In the genomic region with DNA sequence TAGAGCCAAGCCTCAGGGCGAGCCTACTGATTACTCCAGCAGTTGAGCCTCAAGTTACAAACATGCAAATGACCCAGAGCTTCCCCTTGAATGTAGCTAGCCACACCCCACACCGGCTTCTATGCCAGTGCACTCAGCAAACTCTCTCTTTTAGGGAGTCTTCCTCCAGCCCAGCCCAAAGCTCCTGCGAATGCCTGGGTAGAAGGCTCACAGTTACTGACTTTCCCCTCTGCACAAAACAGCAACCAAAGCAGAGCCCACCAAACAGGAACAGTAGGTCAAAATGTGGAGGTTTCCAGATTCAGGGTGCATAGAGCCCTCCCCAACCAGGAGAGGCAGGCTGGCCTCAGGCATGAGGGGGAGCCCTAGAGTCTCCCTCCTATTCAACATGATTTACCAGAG, we compare ENCODE assay signal across 14 mouse cellular contexts. TPM values are rescaled to one million over a fixed set of nuclear protein-coding genes. Genes with fewer than 3 reads are reported as not detected.
DNase-seq lines count a peak whose midpoint lies in the region; ATAC-seq lines count a peak whose summit lies in the region.
"Had no signal": no experiment of that assay in that cellular context is flagged by ENCODE, and none has a peak within 500 bp of the region (broad histone marks: within the 10 kb centered on the region; RNA-seq: fewer than 3 reads in every experiment).

No protein-coding gene starts in this region.

- WGBS in embryonic facial prominence, embryonic 11.5 days, result 7% methylated on average over 3 of the region's 3 CpGs
- WGBS in forebrain, embryonic 15.5 days, result 15% methylated on average over 3 of the region's 3 CpGs

- peak; percentile 15 for DNase-seq in adrenal gland, postnatal 10 days
- no peak for DNase-seq in adrenal gland, postnatal 36 days
- DNase-seq in spleen, adult 18-20 months, result peak; percentile 47 to 62
- no peak for DNase-seq in spleen, adult 12 weeks (ENCODE audit: low spot score)
- peak; percentile 56 for DNase-seq in embryonic facial prominence, embryonic 11.5 days (ENCODE audit: low spot score)
- peak; percentile 64 to 83 for DNase-seq in spleen, postnatal 4 days (ENCODE audit: low spot score in 2 of 2)
- DNase-seq in cerebellum, adult 18-20 months, result no peak
- DNase-seq: right cerebral cortex, adult 18-20 months had no signal

- H3K9ac ChIP-seq in embryonic facial prominence, embryonic 11.5 days (replicated peaks; ENCODE audit: low read length), result no peak overlapping the region
- H3K9ac ChIP-seq in forebrain, embryonic 15.5 days (replicated peaks), result no peak overlapping the region
- H3K9ac ChIP-seq: embryonic facial prominence, embryonic 15.5 days; hindbrain, embryonic 14.5 days had no signal

- no peaks in the 10 kb centered on the region for H3K27me3 ChIP-seq in embryonic facial prominence, embryonic 11.5 days (ENCODE audit: control insufficient read depth, insufficient read depth, low read length)
- no peaks in the 10 kb centered on the region for H3K27me3 ChIP-seq in forebrain, embryonic 15.5 days
- H3K27me3 ChIP-seq: embryonic facial prominence, embryonic 15.5 days had no signal

- H3K4me3 ChIP-seq in embryonic facial prominence, embryonic 11.5 days (ENCODE audit: low read depth, low read length), result no peak overlapping the region
- no peak overlapping the region for H3K4me3 ChIP-seq in forebrain, embryonic 15.5 days
- H3K4me3 ChIP-seq: embryonic facial prominence, embryonic 15.5 days had no signal

- ATAC-seq in embryonic facial prominence, embryonic 11.5 days (replicated peaks; ENCODE audit: insufficient number of reproducible peaks, low FRiP score, low TSS enrichment, low read depth), result no peak
- ATAC-seq in forebrain, embryonic 15.5 days (replicated peaks), result no peak
- ATAC-seq: activated CD4-positive, CD25-positive, alpha-beta regulatory T cell, adult 4 months had no signal

- H3K4me2 ChIP-seq in embryonic facial prominence, embryonic 11.5 days (ENCODE audit: low read depth, low read length), result no peak overlapping the region
- no peak overlapping the region for H3K4me2 ChIP-seq in forebrain, embryonic 15.5 days (replicated peaks)
- H3K4me2 ChIP-seq: embryonic facial prominence, embryonic 15.5 days; heart, embryonic 11.5 days; hindbrain, embryonic 14.5 days had no signal

- no peak overlapping the region for H3K27ac ChIP-seq in embryonic facial prominence, embryonic 11.5 days (replicated peaks; ENCODE audit: low read depth, low read length)
- H3K27ac ChIP-seq in forebrain, embryonic 15.5 days (replicated peaks), result no peak overlapping the region
- H3K27ac ChIP-seq: embryonic facial prominence, embryonic 15.5 days; hindbrain, embryonic 14.5 days had no signal

- H3K4me1 ChIP-seq in embryonic facial prominence, embryonic 11.5 days (ENCODE audit: control insufficient read depth, insufficient read depth, low read length), result no peaks in the 10 kb centered on the region
- no peaks in the 10 kb centered on the region for H3K4me1 ChIP-seq in forebrain, embryonic 15.5 days

- no peaks in the 10 kb centered on the region for H3K36me3 ChIP-seq in embryonic facial prominence, embryonic 11.5 days (replicated peaks; ENCODE audit: control insufficient read depth, insufficient read depth, low read depth, low read length)
- H3K36me3 ChIP-seq in forebrain, embryonic 15.5 days, result no peaks in the 10 kb centered on the region
- H3K36me3 ChIP-seq: embryonic facial prominence, embryonic 15.5 days had no signal

- H3K9me3 ChIP-seq in embryonic facial prominence, embryonic 11.5 days (replicated peaks; ENCODE audit: control insufficient read depth, low read length), result no peaks in the 10 kb centered on the region
- H3K9me3 ChIP-seq in forebrain, embryonic 15.5 days, result no peaks in the 10 kb centered on the region
- H3K9me3 ChIP-seq: embryonic facial prominence, embryonic 15.5 days had no signal

RNA-seq across cellular contexts. Expression of a gene that starts 12.0 kb away (rescaled TPM):
- total RNA-seq in adrenal gland, postnatal 10 days (2021), result 1 to 10 TPM; 3.5 to 4.6 TPM
- 1 to 10 TPM; 4.8 to 5.2 TPM for total RNA-seq in adrenal gland, postnatal 36 days (2021)
- 0.66 and 0.76 TPM in 2 replicates for polyA plus RNA-seq in embryonic facial prominence, embryonic 11.5 days (2014; fragmentation: Nextera tagmentation; extraction: Ambion mirVana)
- 4.0 and 6.7 TPM in 2 replicates for polyA plus RNA-seq in forebrain, embryonic 15.5 days (2015; fragmentation: Nextera tagmentation; extraction: Ambion mirVana)

RNA-seq across cellular contexts. Expression of a gene that starts 21.4 kb away (rescaled TPM):
- 10 to 100 TPM in 1 of 2 experiments, 1 to 10 TPM in 1; 4.4 to 10.9 TPM for total RNA-seq in adrenal gland, postnatal 10 days (2021)
- 1 to 10 TPM; 7.0 to 9.8 TPM for total RNA-seq in adrenal gland, postnatal 36 days (2021)
- polyA plus RNA-seq in embryonic facial prominence, embryonic 11.5 days (2014; fragmentation: Nextera tagmentation; extraction: Ambion mirVana), result 1.8 and 2.4 TPM in 2 replicates
- 12.5 and 14.9 TPM in 2 replicates for polyA plus RNA-seq in forebrain, embryonic 15.5 days (2015; fragmentation: Nextera tagmentation; extraction: Ambion mirVana)

RNA-seq across cellular contexts. Expression of a gene that starts 57.5 kb away (rescaled TPM):
- 1 to 10 TPM in 1 of 2 experiments, under 1 TPM in 1; 0.69 to 1.3 TPM for total RNA-seq in adrenal gland, postnatal 10 days (2021)
- under 1 TPM in 1 of 2 experiments, not detected in 1; 0.07 TPM for total RNA-seq in adrenal gland, postnatal 36 days (2021)
- 0.11 and 0.36 TPM in 2 replicates for polyA plus RNA-seq in embryonic facial prominence, embryonic 11.5 days (2014; fragmentation: Nextera tagmentation; extraction: Ambion mirVana)
- polyA plus RNA-seq in forebrain, embryonic 15.5 days (2015; fragmentation: Nextera tagmentation; extraction: Ambion mirVana), result 0.03 TPM in 1 of 2 replicates, not detected in the other
- total RNA-seq: left cerebral cortex, postnatal 25 days had no signal
- polyA plus RNA-seq: hindbrain, embryonic 14.5 days had no signal

Comparison
In these comparisons a context has a peak if more than half of its experiments do, and no peak if none do; other contexts are left out.
1. DNase-seq: peak in adrenal gland, postnatal 10 days (single experiment), spleen, adult 18-20 months (2 of 2), embryonic facial prominence, embryonic 11.5 days (single experiment) and spleen, postnatal 4 days (2 of 2); none in adrenal gland, postnatal 36 days (0 of 2), spleen, adult 12 weeks (single experiment) and cerebellum, adult 18-20 months (0 of 2).